Mouse (Mus musculus) T-cell, adult 2 months (primary cell): ENCODE measurements around the gene Cdkn2b.

Experiments
- DNase-seq: peaks from one replicate; pipeline ENCODE4 v3.0.0; 2022; ENCODE audit warnings: low spot score

Cdkn2b gene

DNA sequence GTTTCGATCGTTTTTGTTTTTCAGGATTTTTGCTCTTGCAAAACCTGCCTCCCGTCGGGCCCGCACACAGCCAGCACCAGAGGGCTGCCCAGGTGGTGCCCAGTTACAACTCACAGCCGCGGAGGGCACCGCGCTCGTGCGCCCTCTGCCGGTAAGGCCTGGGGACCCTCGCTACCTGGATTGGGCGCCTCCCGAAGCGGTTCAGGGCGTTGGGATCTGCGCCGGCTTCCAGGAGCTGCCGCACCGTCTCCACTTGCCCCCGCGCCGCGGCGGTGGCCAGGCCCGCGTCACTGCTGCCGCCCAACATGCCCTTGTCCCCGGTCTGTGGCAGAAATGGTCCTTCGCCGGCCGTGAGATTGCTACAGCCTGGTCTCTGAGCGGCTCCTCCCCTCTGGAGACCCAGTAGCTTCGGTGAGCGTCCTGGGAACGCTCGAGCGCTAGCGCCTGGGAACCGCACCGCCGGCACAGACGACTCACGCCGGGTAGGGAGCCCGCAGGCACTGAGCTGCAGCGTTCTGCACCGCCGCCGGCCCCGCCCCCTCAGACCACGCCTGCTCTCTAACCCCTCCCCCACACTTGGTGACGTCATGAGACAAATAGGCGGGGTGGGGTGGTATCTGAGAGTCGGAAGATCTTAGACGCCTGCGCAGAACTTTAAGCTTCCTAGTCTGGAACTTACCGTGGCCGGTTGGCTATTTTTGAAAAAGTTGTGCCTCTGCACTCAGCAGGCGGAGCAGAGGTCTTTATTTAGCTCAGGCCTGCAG lies at the start of gene Cdkn2b:
TSS of gene Cdkn2b (minus strand) at position 549 of the 764 bp plus-strand sequence.
- DNase-seq, result peak; percentile 75

DNA sequence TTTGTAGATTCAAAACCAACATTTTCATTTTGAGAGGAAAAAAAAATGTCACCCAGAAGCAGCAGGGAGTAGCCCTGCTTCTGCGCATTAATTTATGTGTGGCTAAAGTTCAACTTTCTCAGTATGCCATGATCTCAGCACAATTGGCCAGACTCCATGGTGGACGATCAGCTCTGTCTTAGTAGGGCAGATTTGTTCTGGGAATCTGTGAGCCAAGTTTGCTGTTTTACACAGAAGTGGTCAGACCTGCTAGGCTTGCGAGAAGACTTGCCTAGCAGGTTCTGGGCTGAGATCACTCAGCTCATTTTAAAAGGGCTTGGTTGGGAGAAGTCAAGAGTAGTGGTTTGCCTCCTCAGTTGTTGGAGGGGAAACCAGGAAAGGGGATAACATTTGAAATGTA lies 49.5 kb upstream of the Cdkn2b start:
- DNase-seq, result no peak

DNA sequence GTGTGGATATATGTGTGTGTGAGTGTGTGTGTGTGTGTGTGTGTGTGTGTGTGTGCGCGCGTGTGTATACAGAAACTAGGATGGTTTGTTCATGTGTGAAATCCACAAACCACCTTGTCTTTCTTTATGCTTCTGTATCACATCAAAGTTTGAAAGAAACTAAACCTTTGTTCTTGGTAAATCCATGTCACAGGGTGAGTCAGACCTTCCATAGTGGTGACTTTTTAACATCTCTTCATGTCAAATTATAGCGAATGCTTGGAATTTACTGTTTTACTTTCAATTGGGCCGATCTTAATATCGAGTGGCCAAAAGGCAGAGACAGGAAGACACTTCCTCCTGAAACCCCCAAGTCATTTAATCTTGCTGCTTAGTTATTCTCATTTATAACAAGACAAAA lies 48.7 kb upstream of the Cdkn2b start:
- no peak for DNase-seq

GRCm38 (mm10) chr4:89353935-89354334 lies 43.1 kb upstream of the Cdkn2b start:
- no peak for DNase-seq

DNA sequence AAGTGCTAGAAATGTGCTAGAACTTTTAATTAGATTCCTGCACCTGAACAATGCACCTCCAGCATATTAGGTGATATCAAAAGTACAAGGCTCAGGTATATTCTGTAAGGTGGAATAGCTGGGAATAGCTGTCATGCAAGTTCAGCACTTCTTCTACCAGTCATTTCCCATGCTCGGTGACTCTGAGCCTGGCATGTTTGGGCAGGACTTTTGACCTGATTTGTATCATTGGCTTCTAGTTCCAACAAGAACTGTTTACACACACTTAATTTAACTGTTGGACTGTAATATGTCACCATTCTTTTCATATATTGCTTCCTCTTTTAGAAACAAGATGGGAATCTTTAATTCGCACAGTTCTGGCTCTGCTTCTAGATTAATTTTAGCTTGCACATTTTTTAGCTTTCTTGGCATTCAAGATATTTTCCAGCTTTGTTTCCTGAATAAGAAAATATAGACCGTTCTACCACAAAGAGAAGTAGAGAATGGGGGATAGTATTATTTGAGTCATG lies 42.3 kb upstream of the Cdkn2b start:
- no peak for DNase-seq

DNA sequence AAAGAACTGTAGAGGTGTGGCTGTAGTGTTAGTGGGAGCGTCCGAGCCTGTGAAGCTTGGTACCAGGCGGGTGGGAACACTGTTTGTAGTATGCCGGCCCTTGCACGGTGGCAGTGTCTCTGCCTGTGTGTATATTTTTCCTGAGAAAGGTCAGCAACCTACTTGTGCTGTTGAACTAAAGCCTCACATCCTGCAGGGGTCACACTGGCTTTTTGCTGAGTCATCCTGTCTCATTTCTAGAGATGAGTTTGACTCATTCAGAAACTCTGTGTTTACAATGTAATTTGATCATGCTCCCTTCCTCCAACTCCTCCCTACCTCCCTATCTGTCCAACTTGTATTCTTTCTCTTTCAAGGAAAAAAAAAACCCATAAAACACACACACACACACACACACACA lies 40.6 kb upstream of the Cdkn2b start:
- DNase-seq, result no peak

- DNase-seq, result no peak
Observed at GRCm38 (mm10) chr4:89350938-89351451, 40.2 kb upstream of the Cdkn2b start.

DNA sequence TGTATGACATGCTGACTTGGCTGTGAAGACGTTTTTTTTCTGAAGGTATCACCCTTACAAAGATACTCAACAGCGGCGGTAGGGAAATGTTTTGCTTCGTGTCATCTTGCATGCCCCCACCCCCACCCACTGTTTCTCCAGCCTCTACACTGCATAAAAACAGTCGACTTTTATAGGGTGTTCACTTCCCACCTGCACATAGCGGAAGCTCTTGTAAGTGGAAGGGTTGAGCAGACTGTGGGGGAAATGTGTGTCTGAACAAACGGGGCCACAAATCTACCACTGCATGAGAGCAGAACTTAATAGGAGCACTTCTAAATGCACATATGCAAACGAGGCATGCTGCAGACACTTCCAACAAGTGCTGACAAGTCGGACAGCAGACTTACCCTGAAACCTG lies 39.6 kb upstream of the Cdkn2b start:
- DNase-seq, result no peak

GRCm38 (mm10) chr4:89348842-89349241 lies 38.0 kb upstream of the Cdkn2b start:
- no peak for DNase-seq

- DNase-seq, result no peak
Observed at GRCm38 (mm10) chr4:89313461-89313860, 2.6 kb upstream of the Cdkn2b start.

- no peak for DNase-seq
Observed at GRCm38 (mm10) chr4:89309996-89310395, 843 bp downstream of the Cdkn2b start.

DNA sequence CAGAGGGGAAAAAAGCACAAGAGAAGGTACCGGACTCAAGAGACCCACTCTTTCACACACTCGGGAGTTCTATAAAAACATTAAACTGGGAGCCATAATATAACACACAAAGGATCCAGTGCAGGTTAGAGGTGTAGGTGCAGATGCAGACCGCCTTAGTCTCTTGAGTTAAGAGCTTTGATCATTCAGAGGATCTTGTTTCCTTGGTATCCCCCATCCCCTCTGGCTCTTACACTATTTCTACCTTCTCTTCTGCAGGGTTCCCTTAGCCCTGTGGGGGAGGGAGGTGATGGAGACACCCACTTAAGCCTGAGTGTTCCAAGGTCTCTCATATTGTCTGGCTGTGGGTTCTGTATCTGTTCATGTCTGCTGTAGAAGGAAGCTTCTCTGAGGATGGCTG lies 2.8 kb downstream of the Cdkn2b start:
- DNase-seq, result no peak

GRCm38 (mm10) chr4:89306798-89307365 lies 4.0 kb downstream of the Cdkn2b start:
- no peak for DNase-seq

GRCm38 (mm10) chr4:89305691-89306090 lies 5.1 kb downstream of the Cdkn2b start:
- DNase-seq, result no peak

- DNase-seq, result no peak
Observed at GRCm38 (mm10) chr4:89303281-89303995, 7.4 kb downstream of the Cdkn2b start.

DNA sequence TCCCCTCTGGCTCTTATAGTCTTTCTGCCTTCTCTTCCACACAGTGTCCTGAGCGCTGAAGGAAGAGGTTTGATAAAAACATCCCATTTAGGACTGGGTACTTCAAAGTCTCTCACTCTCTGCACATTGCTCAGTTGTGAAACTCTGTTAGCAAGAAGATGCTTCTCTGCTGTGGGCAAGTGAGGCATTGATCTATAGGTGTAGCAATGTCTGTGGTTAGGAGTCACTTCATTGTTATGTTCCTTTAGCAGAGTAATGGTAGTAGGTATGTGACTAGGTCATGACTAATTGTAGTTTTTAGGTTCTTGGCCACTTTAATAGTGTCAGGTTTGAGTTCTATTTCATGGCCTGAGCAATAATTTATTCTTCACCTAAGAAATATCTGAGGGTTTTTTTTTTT lies 8.7 kb downstream of the Cdkn2b start:
- no peak for DNase-seq

DNA sequence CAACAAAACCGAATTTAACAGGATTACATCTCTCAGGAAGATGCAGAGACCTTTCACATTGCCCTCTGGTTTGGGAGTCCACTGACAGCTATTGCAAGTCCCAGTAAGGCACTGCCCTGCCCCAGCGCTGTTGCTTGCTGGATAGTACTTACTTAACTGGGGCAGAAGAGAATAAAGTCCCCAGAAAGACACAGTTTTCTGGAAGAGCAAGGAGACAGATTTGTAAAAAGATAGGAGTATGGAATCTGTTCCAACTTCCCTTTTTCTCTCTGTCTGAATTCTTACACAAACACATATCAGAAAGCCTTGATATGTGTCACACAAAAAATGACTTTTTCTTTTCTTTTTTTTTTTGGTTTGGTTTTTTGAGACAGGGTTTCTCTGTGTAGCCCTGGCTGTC lies 11.1 kb downstream of the Cdkn2b start:
- DNase-seq, result no peak

DNA sequence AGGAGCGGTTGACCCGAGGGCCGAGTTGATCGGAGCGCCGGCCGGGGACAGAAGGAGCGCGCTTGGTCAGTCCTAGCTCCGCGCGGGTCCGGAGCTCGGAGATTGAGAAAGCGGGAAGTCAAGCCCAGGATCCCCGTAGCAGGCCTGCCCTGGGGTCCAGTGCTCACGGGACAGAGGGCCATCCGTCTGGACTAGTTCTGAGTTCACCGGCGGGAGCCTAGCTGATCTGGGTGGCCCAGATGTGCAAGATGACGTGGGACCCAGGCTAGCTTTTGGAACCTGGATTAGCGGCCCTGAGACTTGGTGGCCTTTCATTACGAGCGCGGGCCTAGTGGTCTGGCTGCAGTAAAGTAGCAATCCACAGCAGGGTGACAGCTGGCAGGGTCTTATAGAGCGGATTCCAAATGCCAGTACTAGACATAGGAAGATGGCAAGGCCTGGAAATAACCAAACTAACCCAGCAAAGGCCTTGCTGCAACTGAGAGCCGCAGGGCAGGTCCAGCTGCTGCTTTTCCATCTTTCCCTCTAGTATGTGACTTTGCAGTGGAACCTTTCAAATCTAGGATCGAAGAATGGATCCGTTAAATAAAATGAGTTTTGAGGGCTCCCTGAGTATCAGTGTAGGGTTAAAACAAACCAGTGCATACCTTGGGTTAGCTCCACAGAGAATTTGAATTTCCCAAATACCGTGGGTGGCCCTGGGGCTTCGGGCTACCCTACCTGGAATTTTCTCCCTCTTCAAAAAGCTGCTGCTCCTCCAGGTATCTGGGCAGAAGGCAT lies 15.2 kb downstream of the Cdkn2b start:
- DNase-seq, result no peak

GRCm38 (mm10) chr4:89294486-89295440 lies 16.1 kb downstream of the Cdkn2b start, which contains the start of gene Cdkn2a:
TSS of gene Cdkn2a (minus strand) at chr4:89294653.
- DNase-seq, result peak; percentile 25

DNA sequence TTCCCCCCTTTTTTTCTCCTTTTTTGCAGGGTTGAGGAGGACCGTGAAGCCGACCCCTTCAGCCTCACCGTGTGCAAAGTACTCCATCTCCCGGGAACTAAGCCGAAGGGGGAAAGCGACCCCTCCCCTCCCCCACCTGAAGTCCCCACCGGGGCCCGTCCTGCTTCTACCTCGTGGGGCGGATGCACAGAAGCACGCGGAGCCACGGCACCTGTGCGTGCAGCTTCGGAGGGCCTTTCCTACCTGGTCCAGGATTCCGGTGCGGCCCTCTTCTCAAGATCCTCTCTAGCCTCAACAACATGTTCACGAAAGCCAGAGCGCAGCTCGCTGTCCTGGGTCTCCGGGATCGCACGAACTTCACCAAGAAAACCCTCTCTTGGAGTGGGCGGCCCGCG lies 16.8 kb downstream of the Cdkn2b start:
- DNase-seq, result no peak

DNA sequence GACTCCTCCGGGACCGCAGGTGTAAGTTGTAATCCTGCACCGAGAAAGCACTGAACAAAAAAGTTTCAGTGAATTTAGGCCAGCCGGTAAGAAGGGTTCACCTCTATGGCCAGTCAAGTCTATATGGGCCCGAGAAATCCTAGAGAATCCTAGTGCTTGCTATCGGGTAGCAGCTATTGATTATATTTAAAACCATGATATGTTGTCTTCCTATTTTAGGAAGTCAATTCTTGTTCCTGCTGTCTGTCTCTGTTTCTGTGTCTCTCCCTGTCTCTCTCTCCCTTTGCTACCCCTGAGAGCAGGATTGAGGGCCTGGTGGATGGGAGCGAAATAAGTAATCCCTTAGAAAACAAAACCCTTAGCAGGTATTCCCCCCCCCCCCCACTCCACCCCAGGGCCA lies 17.3 kb downstream of the Cdkn2b start:
- no peak for DNase-seq
